Mouse (Mus musculus) ES-E14 (cell line): ENCODE measurements around the gene Cers2. TPM values are rescaled to one million over a fixed set of nuclear protein-coding genes. Genes with fewer than 3 reads are reported as not detected.

ENCODE experiments used
- DNase-seq: peaks from one replicate; pipeline ENCODE4 v3.0.0-alpha.2; 2013; ENCODE audit warnings: low read depth, low spot score
- H3K27ac ChIP-seq: 2 replicates; pipeline ENCODE4 v1.5.1; 2012; ENCODE audit warnings: low read depth, mild to moderate bottlenecking, low read length, moderate library complexity, mixed read lengths; ENCODE audit not compliant: poor library complexity, insufficient read depth, severe bottlenecking
- H3K36me3 ChIP-seq: 2 replicates; pipeline ENCODE4 v1.6.1; 2012; ENCODE audit warnings: mild to moderate bottlenecking, low read length, moderate library complexity, mixed read lengths; ENCODE audit not compliant: control insufficient read depth, poor library complexity, insufficient read depth, severe bottlenecking
- H3K4me1 ChIP-seq, 2 experiments: fragments of 150-350 bp in 1 of 2; sonication (generic) in 1 of 2; 2 replicates each; pipeline ENCODE4 v1.6.1; 2012; ENCODE audit warnings: low read length in 2 of 2, mild to moderate bottlenecking in 1 of 2, mixed read lengths in 1 of 2; ENCODE audit not compliant: control insufficient read depth in 2 of 2, insufficient read depth in 2 of 2, poor library complexity in 1 of 2
- H3K4me3 ChIP-seq, 2 experiments: fragments of 150-350 bp in 1 of 2; sonication (generic) in 1 of 2; 2 replicates each; pipeline ENCODE4 v1.5.1; 2012; ENCODE audit warnings: low read length in 2 of 2, low read depth in 1 of 2, mild to moderate bottlenecking in 1 of 2, mixed read lengths in 1 of 2; ENCODE audit not compliant: insufficient read depth in 1 of 2, poor library complexity in 1 of 2, severe bottlenecking in 1 of 2
- H3K9ac ChIP-seq: 2 replicates; pipeline ENCODE4 v1.6.1; 2012; ENCODE audit warnings: low read depth, mild to moderate bottlenecking, low read length, mixed read lengths; ENCODE audit not compliant: poor library complexity, insufficient read depth, severe bottlenecking
- H3K9me3 ChIP-seq: fragments of 150-350 bp; sonication (generic); 2 replicates; pipeline ENCODE4 v1.6.1; 2012; ENCODE audit warnings: low read depth, mild to moderate bottlenecking, low read length; ENCODE audit not compliant: control insufficient read depth, insufficient read depth
- CHD2 ChIP-seq: IDR thresholded peaks from 2 replicates; pipeline ENCODE4 v1.6.1; 2014; ENCODE audit warnings: mild to moderate bottlenecking, low read depth, low read length, inconsistent platforms
- HCFC1 ChIP-seq: IDR thresholded peaks from 2 replicates; pipeline ENCODE4 v1.6.1; 2012; ENCODE audit warnings: low read length, inconsistent platforms, borderline replicate concordance; ENCODE audit not compliant: insufficient read depth
- MAFK ChIP-seq: IDR thresholded peaks from 2 replicates; pipeline ENCODE4 v1.6.1; 2014; ENCODE audit warnings: mild to moderate bottlenecking, low read depth, low read length, inconsistent platforms; ENCODE audit not compliant: insufficient read depth
- ZC3H11A ChIP-seq: IDR thresholded peaks from 2 replicates; pipeline ENCODE4 v1.6.1; 2012; ENCODE audit warnings: low read depth, mild to moderate bottlenecking, inconsistent platforms, low read length, borderline replicate concordance
- ZNF384 ChIP-seq: IDR thresholded peaks from 2 replicates; pipeline ENCODE4 v1.6.1; 2012; ENCODE audit warnings: low read depth, low read length, inconsistent platforms
- in situ Hi-C, 2 experiments: fragments of 600-800 bp; cut with MboI; formaldehyde crosslinking; loops; one replicate each; pipeline ENCODE4 v1.15.1; 2025; ENCODE audit warnings: low sequenced_read_pairs in 2 of 2, inconsistent platforms in 1 of 2; ENCODE audit not compliant: unreplicated experiment in 2 of 2
- total RNA-seq: library from RNA; depleted of rRNA; stranded (reverse); fragments of 300-350 nt; gene quantifications from 2 replicates; pipeline ENCODE4 v1.2.3, GENCODE M21; 2012

Gene Cers2
- total RNA-seq, 1 experiment = 87.6 TPM

DNA sequence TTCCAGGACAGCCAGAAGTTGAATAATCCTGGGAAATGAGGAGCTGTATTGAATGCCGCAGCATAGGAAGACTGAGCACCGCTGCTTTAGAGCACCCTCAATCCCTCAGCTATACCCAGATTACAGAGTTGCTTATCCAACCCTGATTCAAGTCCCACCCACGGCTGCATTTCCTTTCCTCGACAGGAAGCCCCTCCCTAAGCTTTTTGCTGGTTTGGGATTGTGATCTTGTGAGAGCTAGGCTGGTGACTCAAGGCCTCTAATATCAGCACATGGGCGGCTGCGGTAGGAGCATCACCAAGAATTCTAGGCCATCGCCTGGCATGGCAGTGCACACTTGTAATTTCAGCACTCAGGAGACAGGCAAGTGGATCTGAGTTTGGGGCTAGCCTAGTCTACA, 28.1 kb upstream of the Cers2 start:
- Histone ChIP-seq H3K9ac (peak overlapping the region; percentile 76), H3K36me3 (peaks cover 12% of the 10 kb centered on the region), H3K27ac (peak overlapping the region; percentile 51; the same call in 1 of the 2 replicates), H3K4me3 (peak overlapping the region in 1 of 2 experiments; percentile 47; a peak in 2 of 4 replicates), H3K9me3 (no peaks in the 10 kb centered on the region), H3K4me1 (peaks cover 2 to 18% of the 10 kb centered on the region in 2 experiments; a peak in 3 of 4 replicates)
- DNase-seq = no peak
- TF ChIP-seq ZC3H11A (no peak), ZNF384 (no peak), MAFK (no peak), CHD2 (no peak)
- in situ Hi-C loops = no loop called here

DNA sequence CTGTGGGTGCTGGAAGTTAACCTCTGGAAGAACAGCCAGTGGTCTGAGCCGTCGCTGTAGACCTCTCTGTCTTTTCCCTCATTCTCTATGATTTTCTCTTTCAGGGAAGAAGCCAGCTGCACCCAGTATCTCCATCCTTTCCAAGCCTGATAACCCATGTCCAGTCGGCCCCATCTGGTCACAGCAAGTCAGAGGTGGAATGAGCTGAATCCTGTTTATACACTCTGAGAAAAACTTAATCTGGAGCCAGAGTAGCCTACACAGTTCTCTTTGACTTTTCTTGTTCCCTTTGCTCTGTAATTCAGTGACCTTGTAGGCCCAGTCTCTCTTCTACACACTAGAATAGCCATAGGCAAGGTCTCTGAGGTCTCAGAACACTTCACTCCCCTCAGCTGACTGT, 27.1 kb upstream of the Cers2 start:
- in situ Hi-C loops = no loop called here
- Histone ChIP-seq H3K4me1 (peaks cover 3 to 23% of the 10 kb centered on the region in 2 experiments; a peak in 3 of 4 replicates), H3K9me3 (no peaks in the 10 kb centered on the region), H3K36me3 (peaks cover 16% of the 10 kb centered on the region), H3K9ac (no peak overlapping the region; the same call in 1 of the 2 replicates), H3K4me3 (no peak overlapping the region), H3K27ac (no peak overlapping the region)
- DNase-seq = no peak
- TF ChIP-seq CHD2 = no peak
- no peak for TF ChIP-seq MAFK
- TF ChIP-seq HCFC1 = no peak
- TF ChIP-seq ZC3H11A = no peak
- no peak for TF ChIP-seq ZNF384

DNA sequence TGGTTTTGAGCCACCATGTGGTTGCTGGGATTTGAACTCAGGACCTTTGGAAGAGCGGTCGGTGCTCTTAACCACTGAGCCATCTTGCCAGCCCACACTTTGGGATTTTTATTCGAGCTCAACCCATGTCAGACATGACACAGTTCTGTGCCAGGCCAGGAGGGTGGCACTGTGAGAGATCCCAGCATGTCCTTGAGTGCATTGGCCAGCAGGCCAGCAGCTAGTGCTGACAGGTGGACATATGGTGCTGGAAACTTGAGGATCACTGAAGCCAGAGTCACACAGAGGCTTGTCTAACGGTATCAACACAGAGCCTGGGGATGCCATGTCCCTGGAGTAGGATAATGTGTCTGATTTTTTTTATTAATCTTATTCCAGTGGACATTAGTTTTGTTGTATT, 25.2 kb upstream of the Cers2 start:
- Histone ChIP-seq H3K36me3 (peaks cover 28% of the 10 kb centered on the region), H3K4me1 (peaks cover 2 to 28% of the 10 kb centered on the region in 2 experiments; a peak in 2 of 4 replicates), H3K4me3 (no peak overlapping the region; a peak in 1 of 4 replicates), H3K9ac (no peak overlapping the region), H3K9me3 (no peaks in the 10 kb centered on the region), H3K27ac (no peak overlapping the region; the same call in 1 of the 2 replicates)
- TF ChIP-seq ZC3H11A (no peak), CHD2 (no peak), HCFC1 (no peak), ZNF384 (no peak), MAFK (no peak)
- in situ Hi-C loops = no loop called here
- DNase-seq = no peak

DNA sequence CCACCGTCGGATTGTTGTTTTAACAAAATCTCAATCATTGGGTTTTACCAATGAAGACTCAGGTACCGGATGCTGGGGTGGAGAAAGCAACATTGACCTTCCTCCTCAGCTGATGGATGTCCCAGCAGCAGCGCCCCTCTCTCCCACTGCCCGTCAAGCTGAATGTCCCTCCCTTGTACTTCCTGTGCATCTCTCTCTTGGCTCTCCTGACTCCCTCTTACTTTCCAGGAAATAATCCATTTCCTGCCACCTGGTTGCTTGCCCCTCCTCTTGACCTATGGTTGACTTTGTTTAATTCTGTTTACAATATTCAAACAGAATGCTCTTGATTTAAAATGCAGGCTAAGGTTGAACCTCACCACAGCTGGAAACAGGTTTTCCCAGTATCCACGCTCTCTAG, 24.4 kb upstream of the Cers2 start:
- Histone ChIP-seq H3K36me3 (peaks cover 34% of the 10 kb centered on the region), H3K4me3 (peak overlapping the region in 1 of 2 experiments; percentile 20; a peak in 2 of 4 replicates), H3K9me3 (no peaks in the 10 kb centered on the region), H3K4me1 (peaks cover 2 to 33% of the 10 kb centered on the region in 2 experiments; a peak in 2 of 4 replicates), H3K27ac (peak overlapping the region; percentile 76), H3K9ac (peak overlapping the region; percentile 8; the same call in 1 of the 2 replicates)
- DNase-seq = no peak
- in situ Hi-C loops = no loop called here
- no peak for TF ChIP-seq ZNF384
- no peak for TF ChIP-seq HCFC1
- no peak for TF ChIP-seq ZC3H11A
- no peak for TF ChIP-seq CHD2
- TF ChIP-seq MAFK = no peak

DNA sequence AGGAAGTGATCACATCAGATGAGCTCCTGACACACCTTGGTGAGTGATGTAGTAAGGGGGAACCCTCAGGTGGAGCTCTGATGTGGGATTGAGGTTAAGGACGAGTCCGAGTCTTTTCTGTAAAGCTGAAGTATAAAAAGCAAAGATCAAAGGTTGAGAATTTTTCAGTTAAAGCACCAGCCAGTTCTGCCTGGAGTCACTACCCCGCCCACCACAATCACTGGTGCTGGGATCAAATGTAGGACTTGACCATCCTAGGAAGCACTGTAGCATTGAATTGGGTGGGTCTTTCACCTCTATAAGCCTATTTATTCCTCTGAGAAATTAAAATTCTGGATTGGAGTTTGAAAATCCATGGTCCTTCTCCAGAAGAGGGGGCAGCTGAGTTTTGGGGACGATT, 23.6 kb upstream of the Cers2 start:
- in situ Hi-C loops = no loop called here
- peaks cover 41% of the 10 kb centered on the region for H3K36me3 ChIP-seq
- DNase-seq = no peak
- H3K27ac ChIP-seq = 0 out of 2 replicates have a peak overlapping the region, but pooled peaks have one; percentile 76
- H3K4me1 ChIP-seq = peaks cover 2 to 38% of the 10 kb centered on the region in 2 experiments; a peak in 2 of 4 replicates
- H3K4me3 ChIP-seq = no peak overlapping the region
- no peak for TF ChIP-seq MAFK
- TF ChIP-seq CHD2 = no peak
- no peak for TF ChIP-seq ZC3H11A
- no peak for TF ChIP-seq HCFC1
- TF ChIP-seq ZNF384 = no peak
- no peaks in the 10 kb centered on the region for H3K9me3 ChIP-seq
- no peak overlapping the region for H3K9ac ChIP-seq
